Mouse (Mus musculus): ENCODE results near the gene Prepl. TPM values are rescaled to one million over a fixed set of nuclear protein-coding genes. Genes with fewer than 3 reads are reported as not detected.

Prepl gene
- polyA plus RNA-seq, 1 experiment from 2014 or later: 26.6 TPM

GRCm38 (mm10) chr17:85033087-85033486 lies 57.0 kb downstream of the Prepl start:
- peak; percentile 80 for ATAC-seq
- no peak overlapping the region for H3K4me2 ChIP-seq (replicated peaks)
- 69% methylated on average over 3 of the region's 3 CpGs for WGBS
- no peaks in the 10 kb centered on the region for H3K27me3 ChIP-seq (replicated peaks)
- no peak overlapping the region for H3K9ac ChIP-seq
- no peak overlapping the region for H3K27ac ChIP-seq
- H3K4me1 ChIP-seq (replicated peaks): no peaks in the 10 kb centered on the region
- no peaks in the 10 kb centered on the region for H3K36me3 ChIP-seq
- no peaks in the 10 kb centered on the region for H3K9me3 ChIP-seq
- no peak overlapping the region for H3K4me3 ChIP-seq (replicated peaks)

- H3K4me1 ChIP-seq (replicated peaks): no peaks in the 10 kb centered on the region
- no peak overlapping the region; the same call in 1 of the 2 replicates for H3K4me2 ChIP-seq (replicated peaks)
- H3K36me3 ChIP-seq: no peaks in the 10 kb centered on the region
- no peak overlapping the region for H3K4me3 ChIP-seq (replicated peaks)
- no peak for ATAC-seq
- H3K27me3 ChIP-seq (replicated peaks): no peaks in the 10 kb centered on the region
- 72% methylated on average over 5 of the region's 5 CpGs for WGBS
- no peak overlapping the region for H3K27ac ChIP-seq
- no peak overlapping the region for H3K9ac ChIP-seq
- H3K9me3 ChIP-seq: no peaks in the 10 kb centered on the region
Observed at GRCm38 (mm10) chr17:85030651-85031050, 59.4 kb downstream of the Prepl start.

GRCm38 (mm10) chr17:85028797-85029196 lies 61.2 kb downstream of the Prepl start:
- H3K4me1 ChIP-seq (replicated peaks): no peaks in the 10 kb centered on the region
- no peaks in the 10 kb centered on the region for H3K9me3 ChIP-seq
- H3K4me3 ChIP-seq (replicated peaks): peak overlapping the region; percentile 0; the same call in 1 of the 2 replicates
- WGBS: 91% methylated on average over 10 of the region's 10 CpGs
- H3K36me3 ChIP-seq: no peaks in the 10 kb centered on the region
- H3K9ac ChIP-seq: no peak overlapping the region
- ATAC-seq: no peak
- H3K4me2 ChIP-seq (replicated peaks): 0 out of 2 replicates have a peak overlapping the region, but pooled peaks have one; percentile 1
- no peaks in the 10 kb centered on the region for H3K27me3 ChIP-seq (replicated peaks)
- H3K27ac ChIP-seq: peak overlapping the region; percentile 72

GRCm38 (mm10) chr17:85028093-85028739 lies 61.8 kb downstream of the Prepl start, which contains the start of gene Slc3a1:
TSS of gene Slc3a1 (plus strand) at chr17:85028376.
- H3K4me1 ChIP-seq (replicated peaks): no peaks in the 10 kb centered on the region
- 0 out of 2 replicates have a peak within 1 kb of the TSS, but pooled peaks have one; percentile 1 for H3K4me2 ChIP-seq (replicated peaks)
- ATAC-seq: peak; percentile 80
- no peaks in the 10 kb centered on the region for H3K9me3 ChIP-seq
- no peak within 1 kb of the TSS for H3K9ac ChIP-seq
- no peaks in the 10 kb centered on the region for H3K27me3 ChIP-seq (replicated peaks)
- H3K27ac ChIP-seq: peak within 1 kb of the TSS; percentile 72
- peak within 1 kb of the TSS; percentile 0; the same call in 1 of the 2 replicates for H3K4me3 ChIP-seq (replicated peaks)
- 77% methylated on average over 20 of the region's 20 CpGs for WGBS
- H3K36me3 ChIP-seq: no peaks in the 10 kb centered on the region

GRCm38 (mm10) chr17:85027247-85027646 lies 62.8 kb downstream of the Prepl start:
- H3K27ac ChIP-seq: no peak overlapping the region
- 59% methylated on average over 3 of the region's 3 CpGs for WGBS
- no peak overlapping the region for H3K4me2 ChIP-seq (replicated peaks)
- peak; percentile 70 for ATAC-seq
- H3K4me3 ChIP-seq (replicated peaks): no peak overlapping the region
- H3K36me3 ChIP-seq: no peaks in the 10 kb centered on the region
- no peaks in the 10 kb centered on the region for H3K9me3 ChIP-seq
- no peaks in the 10 kb centered on the region for H3K27me3 ChIP-seq (replicated peaks)
- no peaks in the 10 kb centered on the region for H3K4me1 ChIP-seq (replicated peaks)
- no peak overlapping the region for H3K9ac ChIP-seq

- no peaks in the 10 kb centered on the region for H3K9me3 ChIP-seq
- H3K4me3 ChIP-seq (replicated peaks): no peak overlapping the region
- no peaks in the 10 kb centered on the region for H3K4me1 ChIP-seq (replicated peaks)
- H3K4me2 ChIP-seq (replicated peaks): no peak overlapping the region
- no peak overlapping the region for H3K9ac ChIP-seq
- H3K27me3 ChIP-seq (replicated peaks): no peaks in the 10 kb centered on the region
- H3K27ac ChIP-seq: no peak overlapping the region
- ATAC-seq: no peak
- WGBS: 85% methylated on average over 6 of the region's 6 CpGs
- H3K36me3 ChIP-seq: no peaks in the 10 kb centered on the region
Observed at GRCm38 (mm10) chr17:85026436-85026835, 63.6 kb downstream of the Prepl start.

- no peak overlapping the region for H3K9ac ChIP-seq
- no peaks in the 10 kb centered on the region for H3K4me1 ChIP-seq (replicated peaks)
- no peak overlapping the region for H3K27ac ChIP-seq
- no peaks in the 10 kb centered on the region for H3K36me3 ChIP-seq
- ATAC-seq: no peak
- no peaks in the 10 kb centered on the region for H3K27me3 ChIP-seq (replicated peaks)
- WGBS: 86% methylated on average over 6 of the region's 6 CpGs
- no peaks in the 10 kb centered on the region for H3K9me3 ChIP-seq
- H3K4me2 ChIP-seq (replicated peaks): no peak overlapping the region
- H3K4me3 ChIP-seq (replicated peaks): no peak overlapping the region
Observed at GRCm38 (mm10) chr17:85025151-85025550, 64.9 kb downstream of the Prepl start.

- H3K27me3 ChIP-seq (replicated peaks): no peaks in the 10 kb centered on the region
- H3K4me2 ChIP-seq (replicated peaks): no peak overlapping the region
- H3K36me3 ChIP-seq: no peaks in the 10 kb centered on the region
- no peak for ATAC-seq
- 0 out of 2 replicates have a peak overlapping the region, but pooled peaks have one; percentile 22 for H3K27ac ChIP-seq
- no peak overlapping the region for H3K9ac ChIP-seq
- H3K9me3 ChIP-seq: no peaks in the 10 kb centered on the region
- H3K4me1 ChIP-seq (replicated peaks): no peaks in the 10 kb centered on the region
- H3K4me3 ChIP-seq (replicated peaks): no peak overlapping the region
- WGBS: 76% methylated on average over 8 of the region's 8 CpGs
Observed at GRCm38 (mm10) chr17:85024237-85024636, 65.8 kb downstream of the Prepl start.

GRCm38 (mm10) chr17:85023247-85024167 lies 66.5 kb downstream of the Prepl start:
- ATAC-seq: peak; percentile 13
- H3K36me3 ChIP-seq: no peaks in the 10 kb centered on the region
- H3K9me3 ChIP-seq: no peaks in the 10 kb centered on the region
- no peaks in the 10 kb centered on the region for H3K4me1 ChIP-seq (replicated peaks)
- H3K27ac ChIP-seq: no peak overlapping the region
- 48% methylated on average over 22 of the region's 22 CpGs for WGBS
- H3K4me2 ChIP-seq (replicated peaks): peak overlapping the region; percentile 14; the same call in 1 of the 2 replicates
- H3K27me3 ChIP-seq (replicated peaks): no peaks in the 10 kb centered on the region
- H3K9ac ChIP-seq: no peak overlapping the region
- H3K4me3 ChIP-seq (replicated peaks): no peak overlapping the region

GRCm38 (mm10) chr17:85020343-85020742 lies 69.7 kb downstream of the Prepl start:
- Histone ChIP-seq H3K4me1 (replicated peaks) (no peaks in the 10 kb centered on the region), H3K36me3 (no peaks in the 10 kb centered on the region), H3K27me3 (replicated peaks) (no peaks in the 10 kb centered on the region), H3K4me3 (replicated peaks) (no peak overlapping the region), H3K27ac (no peak overlapping the region), H3K9me3 (no peaks in the 10 kb centered on the region), H3K4me2 (replicated peaks) (no peak overlapping the region), H3K9ac (no peak overlapping the region)
- no peak for ATAC-seq
- WGBS: 88% methylated on average over 3 of the region's 3 CpGs

GRCm38 (mm10) chr17:85018794-85019193 lies 71.2 kb downstream of the Prepl start:
- Histone ChIP-seq H3K27me3 (replicated peaks) (no peaks in the 10 kb centered on the region), H3K4me3 (replicated peaks) (no peak overlapping the region), H3K9me3 (no peaks in the 10 kb centered on the region), H3K4me1 (replicated peaks) (no peaks in the 10 kb centered on the region), H3K4me2 (replicated peaks) (no peak overlapping the region), H3K36me3 (no peaks in the 10 kb centered on the region), H3K27ac (no peak overlapping the region), H3K9ac (no peak overlapping the region)
- peak; percentile 43; the same call in 1 of the 2 replicates for ATAC-seq
- 75% methylated on average over 5 of the region's 5 CpGs for WGBS

GRCm38 (mm10) chr17:85018344-85018743 lies 71.7 kb downstream of the Prepl start:
- WGBS: 85% methylated on average over 3 of the region's 3 CpGs
- H3K36me3 ChIP-seq: no peaks in the 10 kb centered on the region

More at GRCm38 (mm10) chr17:85018344-85018743, 71.7 kb downstream of the Prepl start:
- Histone ChIP-seq H3K9me3 (no peaks in the 10 kb centered on the region), H3K27ac (no peak overlapping the region), H3K27me3 (replicated peaks) (no peaks in the 10 kb centered on the region), H3K9ac (no peak overlapping the region), H3K4me1 (replicated peaks) (no peaks in the 10 kb centered on the region), H3K4me2 (replicated peaks) (no peak overlapping the region), H3K4me3 (replicated peaks) (no peak overlapping the region)
- ATAC-seq: no peak

Measured in intestine, embryonic 15.5 days (tissue).